8 mouse cellular contexts compared by ENCODE assay signal in the genomic region with DNA sequence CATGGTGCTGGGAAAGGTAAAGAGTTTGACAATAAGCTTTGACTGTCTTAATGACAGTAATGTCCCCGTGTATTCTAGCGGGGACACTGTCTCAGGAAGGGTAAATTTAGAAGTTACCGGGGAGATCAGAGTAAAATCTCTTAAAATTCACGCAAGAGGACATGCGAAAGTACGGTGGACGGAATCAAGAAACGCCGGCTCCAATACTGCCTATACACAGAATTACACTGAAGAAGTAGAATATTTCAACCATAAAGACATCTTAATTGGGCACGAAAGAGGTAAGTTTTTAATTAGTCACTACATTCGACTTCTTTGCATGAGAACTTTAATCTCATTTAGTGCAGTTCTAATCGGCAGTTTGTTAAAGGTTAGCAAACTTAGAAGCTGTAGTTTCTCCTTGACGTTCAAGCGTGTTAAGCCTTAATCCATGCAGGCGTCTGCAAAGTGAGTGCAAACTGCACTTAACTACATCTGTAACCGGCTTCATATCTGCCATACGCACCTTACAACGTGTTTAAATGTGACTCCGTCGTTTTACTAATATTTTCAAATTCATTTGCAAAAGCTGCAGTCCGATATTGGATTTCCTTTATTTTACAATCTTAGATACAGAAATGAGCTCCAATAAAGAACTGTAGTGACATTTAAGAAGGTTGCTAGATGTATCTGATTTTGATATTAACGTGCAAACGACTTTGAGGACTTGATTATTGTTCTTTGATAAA. TPM values are rescaled to one million over a fixed set of nuclear protein-coding genes. Genes with fewer than 3 reads are reported as not detected.
DNase-seq lines count a peak whose midpoint lies in the region; ATAC-seq and TF ChIP-seq lines count a peak whose summit lies in the region.

No protein-coding gene starts in this region.

- peak overlapping the region; percentile 58 for H3K4me2 ChIP-seq in hindbrain, embryonic 16.5 days (ENCODE audit: low read length)
- peak overlapping the region; percentile 52 for H3K4me2 ChIP-seq in stomach, postnatal 0 days (replicated peaks; ENCODE audit: low read depth)

- peak overlapping the region; percentile 86 for H3K4me3 ChIP-seq in E14TG2a.4 (replicated peaks; ENCODE audit: low read length)
- peak overlapping the region; percentile 90 for H3K4me3 ChIP-seq in embryonic facial prominence, embryonic 10.5 days
- peak overlapping the region; percentile 93 for H3K4me3 ChIP-seq in hindbrain, embryonic 16.5 days (ENCODE audit: low read length)
- H3K4me3 ChIP-seq in stomach, postnatal 0 days (ENCODE audit: low read depth, low read length), result peak overlapping the region; percentile 84

- ATAC-seq in hindbrain, embryonic 16.5 days, result no peak
- ATAC-seq in stomach, postnatal 0 days (ENCODE audit: low FRiP score, low TSS enrichment), result no peak

- H3K27me3 ChIP-seq in E14TG2a.4 (ENCODE audit: insufficient read depth, low read length), result no peaks in the 10 kb centered on the region
- H3K27me3 ChIP-seq in embryonic facial prominence, embryonic 10.5 days (replicated peaks; ENCODE audit: low read depth, poor library complexity, severe bottlenecking), result no peaks in the 10 kb centered on the region
- H3K27me3 ChIP-seq in hindbrain, embryonic 16.5 days (replicated peaks; ENCODE audit: control insufficient read depth, insufficient read depth, low read length), result no peaks in the 10 kb centered on the region
- H3K27me3 ChIP-seq in stomach, postnatal 0 days (ENCODE audit: control insufficient read depth, insufficient read depth, low read length), result no peaks in the 10 kb centered on the region

- WGBS in embryonic facial prominence, embryonic 10.5 days, result under 1% methylated on average over 23 of the region's 23 CpGs
- under 1% methylated on average over 23 of the region's 23 CpGs for whole genome bisulfite sequencing in hindbrain, embryonic 16.5 days
- WGBS in stomach, postnatal 0 days, result under 1% methylated on average over 23 of the region's 23 CpGs

- intact Hi-C loops in heart, postnatal 25 days (cut with DNase I), result loop anchor here (2.0 to 10.0 kb wide), 6 partner anchors 57 to 898 kb away; a partner anchor contains a TSS

- no peak for TF ChIP-seq CTCF in E14TG2a.4 (conservative IDR thresholded peaks at IDR 0.05; ENCODE audit: low read length)
- TF ChIP-seq CTCF in stomach, postnatal 0 days (IDR thresholded peaks at IDR 0.05; ENCODE audit: low read depth), result no peak

- H3K9ac ChIP-seq in hindbrain, embryonic 16.5 days (ENCODE audit: low read depth, low read length), result peak overlapping the region; percentile 100
- H3K9ac ChIP-seq in stomach, postnatal 0 days (ENCODE audit: low read length), result peak overlapping the region; percentile 72

- H3K27ac ChIP-seq in embryonic facial prominence, embryonic 10.5 days (replicated peaks), result peak overlapping the region; percentile 100
- peak overlapping the region; percentile 100 for H3K27ac ChIP-seq in hindbrain, embryonic 16.5 days (ENCODE audit: low read depth, low read length)
- peak overlapping the region; percentile 100 for H3K27ac ChIP-seq in stomach, postnatal 0 days (replicated peaks)

- no peak for TF ChIP-seq EP300 in stomach, postnatal 0 days (optimal IDR thresholded peaks at IDR 0.05)

- H3K36me3 ChIP-seq in E14TG2a.4 (ENCODE audit: insufficient read depth, low read length), result peaks cover 16% of the 10 kb centered on the region
- peaks cover 15% of the 10 kb centered on the region for H3K36me3 ChIP-seq in embryonic facial prominence, embryonic 10.5 days (replicated peaks)
- 0 out of 2 replicates have a peak, but pooled peaks cover 4% of the 10 kb centered on the region for H3K36me3 ChIP-seq in hindbrain, embryonic 16.5 days (ENCODE audit: control insufficient read depth, insufficient read depth, low read length)
- H3K36me3 ChIP-seq in stomach, postnatal 0 days (ENCODE audit: control insufficient read depth, insufficient read depth, low read length), result peaks cover under 1% of the 10 kb centered on the region; the same call in 1 of the 2 replicates

- peaks cover 23% of the 10 kb centered on the region for H3K4me1 ChIP-seq in E14TG2a.4 (replicated peaks; ENCODE audit: low read depth, low read length)
- 0 out of 2 replicates have a peak, but pooled peaks cover 3% of the 10 kb centered on the region for H3K4me1 ChIP-seq in embryonic facial prominence, embryonic 10.5 days
- H3K4me1 ChIP-seq in hindbrain, embryonic 16.5 days (ENCODE audit: control insufficient read depth, insufficient read depth, low read depth, low read length), result peaks cover 4% of the 10 kb centered on the region
- no peaks in the 10 kb centered on the region for H3K4me1 ChIP-seq in stomach, postnatal 0 days (replicated peaks; ENCODE audit: control insufficient read depth, insufficient read depth)

- DNase-seq in heart, adult 9 months (ENCODE audit: low spot score in 2 of 2), result peak; percentile 10 to 29
- DNase-seq in heart, postnatal 25 days (ENCODE audit: low spot score), result no peak
- peak; percentile 30 for DNase-seq in embryonic facial prominence, embryonic 10.5 days (ENCODE audit: low spot score)
- peak; percentile 33 for DNase-seq in lung, postnatal 36 days
- no peak for DNase-seq in stomach, postnatal 0 days (ENCODE audit: low spot score)
- DNase-seq in right cerebral cortex, adult 18-20 months, result no peak

- no peaks in the 10 kb centered on the region for H3K9me3 ChIP-seq in E14TG2a.4 (ENCODE audit: low read length)
- H3K9me3 ChIP-seq in embryonic facial prominence, embryonic 10.5 days, result no peaks in the 10 kb centered on the region
- no peaks in the 10 kb centered on the region for H3K9me3 ChIP-seq in hindbrain, embryonic 16.5 days (ENCODE audit: control insufficient read depth, low read length)
- no peaks in the 10 kb centered on the region for H3K9me3 ChIP-seq in stomach, postnatal 0 days (ENCODE audit: control insufficient read depth, low read length)

RNA-seq across cellular contexts. Expression of a gene that starts 0.6 kb away (rescaled TPM):
- 10 to 100 TPM; 32.1 to 43.2 TPM for total RNA-seq in heart, postnatal 25 days (2021)
- 52.2 and 56.2 TPM in 2 replicates for polyA plus RNA-seq in embryonic facial prominence, embryonic 10.5 days (2016; fragmentation: Nextera tagmentation; extraction: Ambion mirVana)
- polyA plus RNA-seq in hindbrain, embryonic 16.5 days (2015; fragmentation: Nextera tagmentation; extraction: Ambion mirVana), result 39.7 and 43.6 TPM in 2 replicates
- polyA plus RNA-seq in stomach, postnatal 0 days (2015; fragmentation: Nextera tagmentation; extraction: Ambion mirVana), result 22.1 and 23.4 TPM in 2 replicates

Comparison
In these comparisons a context has a peak if more than half of its experiments do, and no peak if none do; other contexts are left out.
1. DNase-seq: peak in heart, adult 9 months (2 of 2), embryonic facial prominence, embryonic 10.5 days (single experiment) and lung, postnatal 36 days (single experiment); none in heart, postnatal 25 days (single experiment), stomach, postnatal 0 days (single experiment) and right cerebral cortex, adult 18-20 months (single experiment).
2. Peak in every context shown above with its lines, with median percentiles within 50 percentile points of each other: H3K4me3 ChIP-seq and H3K27ac ChIP-seq.